Mouse (Mus musculus) forebrain, embryonic 16.5 days (tissue): ENCODE data around the gene Cmas. TPM values are rescaled to one million over a fixed set of nuclear protein-coding genes. Genes with fewer than 3 reads are reported as not detected.
A peak's percentile ranks its signal among the peaks of the same experiment; 100 is the strongest.

Source experiments
- ATAC-seq: fragments of 200-750 bp; cut with Nextera tagmentation; 2 replicates; pipeline ENCODE4 v1.8.0; 2017; ENCODE audit warnings: mild to moderate bottlenecking, moderate library complexity
- H3K27ac ChIP-seq: fragments of 300-500 bp; sonication (generic); 2 replicates; pipeline ENCODE4 v1.5.1; 2014; ENCODE audit warnings: low read length, control low read depth
- H3K27me3 ChIP-seq: fragments of 300-500 bp; sonication (generic); replicated peaks from 2 replicates; pipeline ENCODE4 v1.6.1; 2014; ENCODE audit warnings: low read length; ENCODE audit not compliant: control insufficient read depth, insufficient read depth
- H3K36me3 ChIP-seq: fragments of 300-500 bp; sonication (generic); 2 replicates; pipeline ENCODE4 v1.6.1; 2014; ENCODE audit not compliant: control insufficient read depth, insufficient read depth
- H3K4me1 ChIP-seq: fragments of 300-500 bp; sonication (generic); replicated peaks from 2 replicates; pipeline ENCODE4 v1.6.1; 2014; ENCODE audit warnings: low read length; ENCODE audit not compliant: control insufficient read depth, insufficient read depth
- H3K4me2 ChIP-seq: fragments of 300-500 bp; sonication (generic); 2 replicates; pipeline ENCODE4 v1.6.1; 2014; ENCODE audit warnings: mild to moderate bottlenecking, low read length, control low read depth
- H3K4me3 ChIP-seq: fragments of 300-500 bp; sonication (generic); replicated peaks from 2 replicates; pipeline ENCODE4 v1.5.1; 2014; ENCODE audit warnings: mild to moderate bottlenecking, low read length, control low read depth
- H3K9ac ChIP-seq: fragments of 300-500 bp; sonication (generic); replicated peaks from 2 replicates; pipeline ENCODE4 v1.6.1; 2014; ENCODE audit warnings: low read depth, low read length, control low read depth
- H3K9me3 ChIP-seq: fragments of 300-500 bp; sonication (generic); 2 replicates; pipeline ENCODE4 v1.6.1; 2016; ENCODE audit warnings: low read length; ENCODE audit not compliant: control insufficient read depth
- WGBS: fragments of 180-500 bp; shearing (Covaris S2); extraction: QIAGEN DNeasy Blood & Tissue Kit; methylation state at CpG from one replicate; pipeline ENCODE4 v1.1.7; 2014; 5-methylcytosine and 5-hydroxymethylcytosine counted together
- polyA plus RNA-seq: library from polyadenylated mRNA; unstranded; fragments of >200 nt; fragmentation: Nextera tagmentation; extraction: Ambion mirVana; gene quantifications from 2 replicates; pipeline ENCODE4 v1.2.1, GENCODE M21; 2015

Cmas gene
- polyA plus RNA-seq, 1 experiment from 2014 or later, result 150 TPM

GRCm38 (mm10) chr6:142797996-142798395 is 41.5 kb downstream of the Cmas start:
- Histone ChIP-seq H3K9me3 (no peaks in the 10 kb centered on the region), H3K27me3 (no peaks in the 10 kb centered on the region), H3K4me1 (peaks cover 9% of the 10 kb centered on the region; the same call in 1 of the 2 replicates), H3K27ac (no peak overlapping the region), H3K9ac (no peak overlapping the region), H3K4me3 (no peak overlapping the region), H3K4me2 (no peak overlapping the region), H3K36me3 (no peaks in the 10 kb centered on the region)
- 83% methylated on average over 1 of the region's 1 CpGs for WGBS
- no peak for ATAC-seq

GRCm38 (mm10) chr6:142798837-142799236 is 42.4 kb downstream of the Cmas start:
- H3K9ac ChIP-seq, result no peak overlapping the region
- no peak overlapping the region for H3K4me2 ChIP-seq
- no peaks in the 10 kb centered on the region for H3K9me3 ChIP-seq
- H3K4me3 ChIP-seq, result no peak overlapping the region
- H3K27ac ChIP-seq, result no peak overlapping the region
- H3K27me3 ChIP-seq, result no peaks in the 10 kb centered on the region
- peaks cover 5% of the 10 kb centered on the region; the same call in 1 of the 2 replicates for H3K4me1 ChIP-seq
- ATAC-seq, result no peak
- H3K36me3 ChIP-seq, result no peaks in the 10 kb centered on the region
- 79% methylated on average over 9 of the region's 9 CpGs for WGBS

- H3K4me2 ChIP-seq, result no peak overlapping the region
- no peaks in the 10 kb centered on the region for H3K36me3 ChIP-seq
- no peak overlapping the region for H3K9ac ChIP-seq
- no peaks in the 10 kb centered on the region for H3K27me3 ChIP-seq
- H3K9me3 ChIP-seq, result no peaks in the 10 kb centered on the region
- H3K4me1 ChIP-seq, result peaks cover 5% of the 10 kb centered on the region; the same call in 1 of the 2 replicates
- ATAC-seq, result no peak
- no peak overlapping the region for H3K4me3 ChIP-seq
- 81% methylated on average over 7 of the region's 7 CpGs for WGBS
- H3K27ac ChIP-seq, result no peak overlapping the region
These were observed 43.4 kb downstream of the Cmas start for GRCm38 (mm10) chr6:142799704-142800374.

GRCm38 (mm10) chr6:142801687-142802086 is 45.2 kb downstream of the Cmas start:
- Histone ChIP-seq H3K4me3 (no peak overlapping the region), H3K9ac (no peak overlapping the region), H3K9me3 (no peaks in the 10 kb centered on the region), H3K36me3 (no peaks in the 10 kb centered on the region), H3K27ac (no peak overlapping the region), H3K4me1 (peaks cover 5% of the 10 kb centered on the region; the same call in 1 of the 2 replicates), H3K4me2 (no peak overlapping the region), H3K27me3 (no peaks in the 10 kb centered on the region)
- WGBS, result 52% methylated on average over 5 of the region's 5 CpGs
- peak; percentile 76 for ATAC-seq

- Histone ChIP-seq H3K27me3 (no peaks in the 10 kb centered on the region), H3K36me3 (no peaks in the 10 kb centered on the region), H3K4me1 (peaks cover 5% of the 10 kb centered on the region; the same call in 1 of the 2 replicates), H3K4me2 (no peak overlapping the region), H3K9ac (no peak overlapping the region), H3K4me3 (no peak overlapping the region), H3K27ac (no peak overlapping the region), H3K9me3 (no peaks in the 10 kb centered on the region)
- ATAC-seq, result no peak
- 66% methylated on average over 11 of the region's 11 CpGs for whole genome bisulfite sequencing
These were observed 46.4 kb downstream of the Cmas start for GRCm38 (mm10) chr6:142802617-142803525.

GRCm38 (mm10) chr6:142804402-142804801 is 47.9 kb downstream of the Cmas start, which contains the start of gene Sult6b2:
Gene Sult6b2 (minus strand): TSS chr6:142804502.
- Histone ChIP-seq H3K27me3 (no peaks in the 10 kb centered on the region), H3K4me1 (peaks cover 5% of the 10 kb centered on the region; the same call in 1 of the 2 replicates), H3K27ac (no peak within 1 kb of the TSS), H3K9ac (no peak within 1 kb of the TSS), H3K4me2 (no peak within 1 kb of the TSS), H3K4me3 (no peak within 1 kb of the TSS), H3K36me3 (no peaks in the 10 kb centered on the region), H3K9me3 (no peaks in the 10 kb centered on the region)
- no peak for ATAC-seq

GRCm38 (mm10) chr6:142806326-142806725 is 49.8 kb downstream of the Cmas start:
- no peak overlapping the region for H3K4me2 ChIP-seq
- no peak overlapping the region for H3K4me3 ChIP-seq
- no peaks in the 10 kb centered on the region for H3K9me3 ChIP-seq
- WGBS, result 86% methylated on average over 4 of the region's 4 CpGs
- no peaks in the 10 kb centered on the region for H3K36me3 ChIP-seq
- peaks cover 5% of the 10 kb centered on the region; the same call in 1 of the 2 replicates for H3K4me1 ChIP-seq
- no peak overlapping the region for H3K9ac ChIP-seq
- H3K27ac ChIP-seq, result no peak overlapping the region
- ATAC-seq, result no peak
- no peaks in the 10 kb centered on the region for H3K27me3 ChIP-seq

GRCm38 (mm10) chr6:142809373-142810098 is 53.0 kb downstream of the Cmas start:
- Histone ChIP-seq H3K27ac (no peak overlapping the region), H3K4me3 (no peak overlapping the region), H3K4me1 (peaks cover 10% of the 10 kb centered on the region), H3K9ac (no peak overlapping the region), H3K4me2 (no peak overlapping the region), H3K36me3 (no peaks in the 10 kb centered on the region), H3K9me3 (no peaks in the 10 kb centered on the region), H3K27me3 (no peaks in the 10 kb centered on the region)
- 48% methylated on average over 6 of the region's 6 CpGs for WGBS
- no peak for ATAC-seq

GRCm38 (mm10) chr6:142810239-142810638 is 53.8 kb downstream of the Cmas start:
- H3K9ac ChIP-seq, result no peak overlapping the region
- no peaks in the 10 kb centered on the region for H3K36me3 ChIP-seq
- 73% methylated on average over 6 of the region's 6 CpGs for WGBS
- H3K27me3 ChIP-seq, result no peaks in the 10 kb centered on the region
- no peak overlapping the region for H3K4me2 ChIP-seq
- no peaks in the 10 kb centered on the region for H3K9me3 ChIP-seq
- ATAC-seq, result no peak
- H3K4me1 ChIP-seq, result peaks cover 14% of the 10 kb centered on the region
- no peak overlapping the region for H3K27ac ChIP-seq
- H3K4me3 ChIP-seq, result no peak overlapping the region
